Mouse (Mus musculus): ENCODE data around the gene A530064D06Rik.

GRCm38 (mm10) chr17:48107862-48108261, 59.2 kb downstream of the A530064D06Rik start:
- TF ChIP-seq CTCF (IDR thresholded peaks at IDR 0.05; ENCODE audit: low read depth, low read length) (no peak), POLR2AphosphoS5 (IDR thresholded peaks at IDR 0.05; ENCODE audit: insufficient replicate concordance, low read depth, low read length) (no peak), GATA1 (IDR thresholded peaks at IDR 0.05; ENCODE audit: borderline replicate concordance, low read length) (no peak), TAL1 (conservative IDR thresholded peaks at IDR 0.05; ENCODE audit: low read depth, low read length) (no peak), GATA2 (IDR thresholded peaks at IDR 0.05; ENCODE audit: borderline replicate concordance, low read depth, low read length) (no peak)

Measured in G1E (cell line).